Mouse (Mus musculus) retina, adult 2 months (tissue): ENCODE results near the gene Babam2.

ENCODE experiments used
- DNase-seq: peaks from one replicate; pipeline ENCODE4 v3.0.0-alpha.2; 2012; ENCODE audit warnings: low read depth, low spot score

Gene Babam2

DNA sequence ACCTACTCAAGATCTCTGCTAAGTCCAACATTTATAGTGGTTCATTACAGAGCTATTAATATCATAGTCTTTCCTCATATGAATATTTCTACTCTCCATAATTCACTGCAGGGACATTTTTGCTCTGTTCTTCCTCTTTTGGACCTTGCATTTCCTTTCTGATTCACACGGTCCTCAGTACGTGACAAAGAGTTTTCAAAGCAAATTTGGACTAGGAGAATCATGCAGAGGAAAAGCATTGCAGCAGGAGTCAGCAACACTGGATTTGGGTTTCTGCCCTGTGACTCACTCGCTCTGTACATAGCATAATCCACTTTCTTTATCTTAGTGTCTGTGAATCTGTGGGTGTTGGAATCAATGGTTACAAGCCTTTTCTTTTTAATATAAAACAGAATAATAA is 184.8 kb downstream of the Babam2 start:
- DNase-seq = no peak

DNA sequence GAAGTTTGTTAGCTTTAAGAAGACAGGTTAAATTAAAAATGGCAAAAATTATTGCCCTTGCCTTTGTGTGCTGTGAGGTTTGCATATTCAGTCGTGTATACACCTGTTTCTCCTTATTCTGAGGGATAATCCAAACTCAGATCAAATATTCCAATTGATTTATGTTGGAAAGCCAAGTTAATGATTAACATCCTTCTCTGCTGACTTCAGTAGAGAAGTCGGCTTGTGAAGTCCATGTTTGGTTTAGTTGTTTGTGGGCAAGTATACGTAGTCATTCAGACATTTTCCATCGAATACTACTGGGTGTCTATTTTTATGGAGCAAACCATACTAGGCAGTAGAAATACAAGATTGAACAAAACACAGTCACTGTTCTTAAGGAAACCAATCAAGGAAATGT is 187.5 kb downstream of the Babam2 start:
- no peak for DNase-seq

DNA sequence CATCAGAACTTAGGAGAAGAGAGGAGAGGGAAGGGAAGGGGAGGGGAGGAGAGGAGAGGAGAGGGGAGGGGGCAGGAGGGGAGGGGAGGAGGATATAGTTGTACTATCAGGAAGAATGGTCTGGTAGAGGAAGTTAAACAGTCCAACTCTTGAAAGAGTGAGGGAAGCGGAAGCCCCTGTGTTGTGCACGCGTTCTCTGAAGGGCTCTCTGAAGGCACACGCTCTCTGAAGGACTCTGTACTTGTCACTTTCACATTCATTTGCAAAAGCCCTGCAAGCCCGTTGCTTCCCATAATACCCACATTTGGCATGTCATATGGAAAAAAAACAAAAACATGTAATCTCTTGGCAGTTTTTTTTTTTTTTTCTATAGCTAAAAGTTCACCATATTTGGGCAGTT is 190.1 kb downstream of the Babam2 start:
- no peak for DNase-seq

DNA sequence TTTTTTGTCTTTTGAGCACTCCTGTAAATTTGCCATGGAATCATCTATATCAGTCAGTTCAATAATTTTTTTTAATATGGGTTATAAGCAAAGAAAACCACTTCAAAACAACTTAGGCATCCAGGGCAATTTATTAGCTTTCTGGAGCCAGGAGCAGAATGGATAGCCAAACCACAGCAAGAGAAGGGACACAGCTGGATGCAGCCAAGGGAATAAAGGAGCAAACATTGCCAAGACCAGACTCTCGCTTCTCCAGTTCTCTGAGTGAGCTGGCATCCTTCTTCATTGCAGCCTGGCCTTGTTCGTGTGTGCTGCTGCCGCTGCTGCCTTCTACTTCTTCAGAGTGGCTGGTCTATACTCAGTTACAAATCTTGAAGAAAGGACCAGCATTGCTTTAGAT is 190.9 kb downstream of the Babam2 start:
- no peak for DNase-seq

- no peak for DNase-seq
Measured at GRCm38 (mm10) chr5:31892631-31893030, 195.1 kb downstream of the Babam2 start.

DNA sequence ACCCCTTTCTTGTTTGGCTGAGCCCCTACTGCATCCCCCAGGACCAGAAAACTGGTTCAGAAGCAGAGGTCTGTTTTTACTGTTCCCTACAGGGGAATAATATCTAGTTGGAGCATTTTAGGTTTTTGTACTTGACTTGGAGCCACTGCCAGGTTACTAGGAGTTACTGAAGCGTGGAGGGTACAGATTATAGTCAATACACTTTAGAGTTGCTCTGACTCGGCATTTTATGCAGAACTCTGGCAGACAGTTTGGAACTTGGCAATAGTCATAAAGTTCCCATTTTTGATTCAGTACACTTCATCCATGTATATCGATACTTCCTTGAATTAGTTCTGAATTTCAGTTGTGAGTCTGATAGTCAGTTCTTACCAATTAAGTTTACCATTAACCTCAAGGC is 202.4 kb downstream of the Babam2 start:
- DNase-seq = no peak

GRCm38 (mm10) chr5:31902144-31902543 is 204.7 kb downstream of the Babam2 start:
- no peak for DNase-seq

DNA sequence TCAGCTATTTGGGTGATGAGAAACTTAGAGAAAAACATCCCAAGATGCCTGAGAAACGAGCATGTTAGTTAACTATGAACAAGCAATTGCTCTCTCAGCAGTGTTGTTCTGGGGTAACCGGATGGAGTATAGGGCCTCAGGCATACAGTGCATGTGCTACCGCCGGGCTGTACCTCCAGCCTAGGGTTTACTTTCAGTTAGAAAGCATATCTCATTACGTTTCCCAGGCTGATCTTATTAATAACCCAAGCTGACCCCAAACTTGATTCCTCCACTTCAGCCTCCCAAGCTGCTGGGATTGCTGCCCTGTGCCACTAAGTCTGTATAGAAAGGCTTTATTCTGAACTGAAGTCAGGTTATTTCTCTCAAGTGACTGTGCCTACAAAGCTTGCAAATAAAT is 205.4 kb downstream of the Babam2 start:
- no peak for DNase-seq

GRCm38 (mm10) chr5:31904968-31905683 is 207.6 kb downstream of the Babam2 start:
- no peak for DNase-seq

DNA sequence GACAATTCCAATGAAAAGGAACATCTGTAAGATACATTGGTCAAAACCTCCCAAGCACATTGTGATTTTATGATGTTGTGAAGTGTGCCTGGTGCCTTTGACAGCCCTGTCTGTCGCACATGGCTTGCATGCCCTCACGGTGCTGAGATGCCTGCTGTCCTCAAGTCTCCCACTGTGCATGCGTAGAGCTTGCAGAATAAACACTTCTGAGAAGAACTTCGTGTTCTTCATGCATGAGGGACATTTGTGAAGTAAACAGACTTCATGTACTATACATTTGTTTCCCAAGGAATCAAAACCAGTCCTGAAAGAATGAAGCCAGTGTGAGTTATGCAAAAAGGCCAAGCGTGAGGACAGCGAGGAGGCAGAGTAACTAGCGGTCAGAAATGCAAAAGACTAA is 208.3 kb downstream of the Babam2 start:
- no peak for DNase-seq

DNA sequence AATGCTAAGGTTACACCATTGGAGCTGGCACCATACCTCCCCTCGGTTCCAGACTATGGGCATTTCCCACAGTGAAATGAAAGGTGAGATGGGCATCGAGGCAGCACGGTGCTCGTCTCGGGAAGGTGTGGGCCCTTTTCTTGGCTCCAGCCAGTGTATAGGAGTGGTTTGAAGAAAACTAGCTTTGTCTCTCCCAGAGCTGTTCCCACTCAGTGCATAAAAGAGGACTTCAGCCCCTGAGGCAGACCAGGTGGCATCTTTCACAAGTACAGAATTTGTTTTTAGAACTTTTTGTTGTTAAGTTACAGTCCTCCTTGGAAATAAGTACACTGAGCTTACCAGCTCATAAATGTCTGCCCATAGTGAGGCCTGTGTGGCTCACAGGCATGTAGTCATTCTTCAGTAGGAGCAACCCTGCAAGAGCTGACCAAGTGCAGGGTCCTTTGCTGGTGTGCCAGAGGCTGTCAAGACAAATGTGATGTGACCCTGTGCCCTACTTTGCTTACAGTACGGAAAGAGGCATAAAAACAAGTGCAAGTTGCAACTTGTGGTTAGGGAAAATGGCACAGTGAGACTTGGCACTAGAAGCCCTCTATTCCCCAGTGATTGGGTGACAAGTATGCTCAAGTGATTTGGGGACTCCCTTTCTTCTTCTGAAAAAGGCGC is 208.9 kb downstream of the Babam2 start:
- DNase-seq = no peak

- no peak for DNase-seq
Measured at GRCm38 (mm10) chr5:31907959-31908358, 210.5 kb downstream of the Babam2 start.

DNA sequence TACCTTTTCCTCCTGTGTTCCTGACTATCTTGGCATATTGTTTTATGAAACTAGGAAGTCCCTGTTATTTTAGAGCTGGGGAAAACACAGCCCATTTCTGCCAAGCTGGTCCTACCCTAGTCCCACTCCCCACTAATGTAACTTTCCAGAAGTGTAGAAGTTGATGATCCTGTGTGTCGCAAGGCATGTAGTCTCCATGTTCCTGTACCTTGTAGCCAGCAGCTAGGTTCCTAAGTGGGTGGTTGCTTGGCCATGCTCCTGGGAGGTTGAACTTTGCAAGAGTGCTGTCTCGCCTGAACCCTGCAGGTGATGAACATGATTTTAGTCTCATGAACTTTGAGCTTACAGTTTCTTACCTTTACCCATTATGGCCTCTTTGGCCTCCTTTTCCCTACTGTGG is 211.3 kb downstream of the Babam2 start:
- DNase-seq = no peak

DNA sequence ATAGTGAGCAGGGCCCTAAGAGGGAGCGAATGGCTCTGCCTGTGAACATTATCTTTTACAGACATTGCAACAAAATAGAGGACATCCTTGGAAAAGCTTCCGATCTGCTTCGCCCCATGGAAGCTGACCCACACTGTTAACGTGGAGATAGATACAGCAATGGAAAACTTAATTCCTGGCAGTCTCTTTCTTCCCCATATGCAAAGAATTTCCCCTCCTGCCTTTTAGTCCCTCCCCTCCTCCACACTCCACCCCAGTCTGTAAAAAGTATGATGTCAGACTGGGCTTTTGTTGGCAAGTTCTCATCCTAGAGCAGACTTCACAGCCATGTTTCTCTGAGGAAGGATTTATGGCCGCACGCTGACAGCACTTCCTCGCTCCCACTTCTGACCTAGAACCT is 218.8 kb downstream of the Babam2 start:
- DNase-seq = no peak

GRCm38 (mm10) chr5:31918566-31918965 is 221.1 kb downstream of the Babam2 start:
- no peak for DNase-seq

GRCm38 (mm10) chr5:31920129-31920528 is 222.6 kb downstream of the Babam2 start:
- DNase-seq = no peak

DNA sequence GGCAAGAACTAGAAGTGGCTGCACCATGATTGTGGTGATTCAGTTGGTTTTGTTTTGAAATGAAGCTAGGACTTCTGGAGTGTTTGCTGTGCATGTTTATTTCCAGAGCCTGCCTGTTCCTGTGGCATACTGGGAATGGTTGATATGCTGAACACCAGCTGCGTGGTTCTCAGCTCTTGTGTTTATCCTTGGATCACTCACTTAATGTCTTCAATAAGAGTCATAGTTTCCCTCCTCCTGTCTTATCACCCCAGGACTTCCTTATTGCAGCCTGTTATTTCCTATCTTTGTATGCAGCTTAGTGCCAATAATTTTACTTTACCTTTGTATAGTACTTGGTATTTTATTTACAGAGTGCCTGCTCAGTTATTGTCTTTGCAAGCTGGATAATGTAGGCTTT is 223.4 kb downstream of the Babam2 start:
- DNase-seq = no peak

DNA sequence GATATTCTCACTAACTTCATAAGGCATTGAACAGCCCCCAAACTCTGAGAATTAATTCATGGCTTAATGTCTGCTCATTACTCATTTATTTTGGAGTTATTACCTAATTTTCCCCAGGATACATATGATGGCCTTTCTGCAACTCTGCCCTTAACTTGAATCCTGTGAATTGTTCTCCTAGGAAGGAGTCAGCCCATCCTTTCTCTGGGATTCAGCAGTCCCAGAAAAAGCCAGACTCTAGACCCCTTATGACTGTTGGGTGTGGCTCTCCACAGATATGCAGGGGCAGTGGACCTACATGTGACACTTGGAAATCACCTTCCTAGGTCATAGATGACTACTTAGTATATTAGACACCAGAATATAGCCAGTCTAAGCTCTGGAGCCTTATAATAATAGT is 226.6 kb downstream of the Babam2 start:
- DNase-seq = no peak

GRCm38 (mm10) chr5:31926551-31926950 is 229.1 kb downstream of the Babam2 start:
- DNase-seq = no peak

- no peak for DNase-seq
Measured at GRCm38 (mm10) chr5:31929007-31929406, 231.5 kb downstream of the Babam2 start.

- no peak for DNase-seq
Measured at GRCm38 (mm10) chr5:31931127-31931625, 233.7 kb downstream of the Babam2 start.

GRCm38 (mm10) chr5:31931637-31932036 is 234.2 kb downstream of the Babam2 start:
- no peak for DNase-seq

- no peak for DNase-seq
Measured at GRCm38 (mm10) chr5:31933296-31933695, 235.8 kb downstream of the Babam2 start.
